Mouse (Mus musculus) olfactory bulb, adult 2 months (tissue): ENCODE data around the gene Upk2. TPM values are rescaled to one million over a fixed set of nuclear protein-coding genes. Genes with fewer than 3 reads are reported as not detected.

Experiments used
- H3K27ac ChIP-seq: fragments of 200-500 bp; 2 replicates; pipeline ENCODE4 v1.5.1; 2012; ENCODE audit warnings: low read depth, low read length; ENCODE audit not compliant: insufficient read depth
- H3K4me1 ChIP-seq: fragments of 200-500 bp; 2 replicates; pipeline ENCODE4 v1.6.1; 2012; ENCODE audit warnings: low read length; ENCODE audit not compliant: control insufficient read depth, insufficient read depth
- H3K4me3 ChIP-seq: fragments of 200-500 bp; 2 replicates; pipeline ENCODE4 v1.5.1; 2012; ENCODE audit warnings: mild to moderate bottlenecking, low read depth, low read length, moderate library complexity; ENCODE audit not compliant: insufficient read depth
- CTCF ChIP-seq: fragments of 200-500 bp; IDR thresholded peaks from 2 replicates; pipeline ENCODE4 v1.5.1; 2012; ENCODE audit warnings: low read depth, mild to moderate bottlenecking, low read length, moderate library complexity; ENCODE audit not compliant: insufficient read depth
- POLR2A ChIP-seq: fragments of 200-500 bp; IDR thresholded peaks from 2 replicates; pipeline ENCODE4 v1.6.1; 2012; ENCODE audit warnings: mild to moderate bottlenecking, low read depth, low read length, moderate library complexity; ENCODE audit not compliant: insufficient read depth
- WGBS: fragments of 180-500 bp; shearing (Covaris S2); methylation state at CpG from one replicate; pipeline ENCODE4 v1.1.7; 2018; 5-methylcytosine and 5-hydroxymethylcytosine counted together
- polyA plus RNA-seq: library from polyadenylated mRNA; stranded (reverse); fragments of >200 nt; gene quantifications from 2 replicates; pipeline ENCODE4 v1.2.4, GENCODE M21; 2012; ENCODE audit warnings: low replicate concordance; ENCODE audit not compliant: missing spikeins, insufficient read depth, insufficient read length

Upk2 gene
- polyA plus RNA-seq, 1 experiment = not detected

DNA sequence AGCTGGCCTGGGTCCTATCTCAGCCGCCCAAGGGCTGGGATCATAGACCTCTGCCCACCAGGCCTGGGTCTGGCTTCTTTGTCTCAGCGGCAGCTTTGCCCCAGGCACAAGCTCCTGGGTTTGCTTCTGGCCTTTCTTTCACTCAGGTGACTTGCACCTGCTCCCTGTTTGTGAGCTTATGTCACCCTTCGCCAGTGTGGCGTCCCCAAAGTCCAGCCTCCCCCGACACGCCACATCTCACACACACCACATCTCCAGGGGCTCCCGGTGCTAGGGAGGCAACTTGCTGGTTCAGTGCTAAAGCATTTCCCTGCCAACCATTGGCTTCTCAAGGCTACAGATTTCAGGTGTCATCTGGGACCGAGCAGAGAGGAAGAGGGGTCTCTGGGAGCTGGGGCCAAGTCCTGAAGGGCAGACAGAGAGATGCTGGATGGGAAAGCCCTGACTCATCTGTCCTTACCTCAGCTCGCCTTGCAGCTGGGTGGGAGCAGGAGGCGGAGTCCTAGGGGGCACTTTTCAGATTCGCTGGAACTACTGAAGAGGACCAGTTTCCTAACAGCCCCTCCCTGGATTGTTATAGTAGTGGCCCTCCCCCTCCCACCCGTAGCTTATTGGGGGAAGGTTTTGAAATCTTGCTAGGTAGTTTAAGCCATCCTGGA is 42.2 kb upstream of the Upk2 start:
- TF ChIP-seq CTCF (no peak), POLR2A (no peak)
- peaks cover 82% of the 10 kb centered on the region for H3K4me1 ChIP-seq
- 50% methylated on average over 12 of the region's 12 CpGs for WGBS
- no peak overlapping the region for H3K27ac ChIP-seq
- H3K4me3 ChIP-seq = no peak overlapping the region

DNA sequence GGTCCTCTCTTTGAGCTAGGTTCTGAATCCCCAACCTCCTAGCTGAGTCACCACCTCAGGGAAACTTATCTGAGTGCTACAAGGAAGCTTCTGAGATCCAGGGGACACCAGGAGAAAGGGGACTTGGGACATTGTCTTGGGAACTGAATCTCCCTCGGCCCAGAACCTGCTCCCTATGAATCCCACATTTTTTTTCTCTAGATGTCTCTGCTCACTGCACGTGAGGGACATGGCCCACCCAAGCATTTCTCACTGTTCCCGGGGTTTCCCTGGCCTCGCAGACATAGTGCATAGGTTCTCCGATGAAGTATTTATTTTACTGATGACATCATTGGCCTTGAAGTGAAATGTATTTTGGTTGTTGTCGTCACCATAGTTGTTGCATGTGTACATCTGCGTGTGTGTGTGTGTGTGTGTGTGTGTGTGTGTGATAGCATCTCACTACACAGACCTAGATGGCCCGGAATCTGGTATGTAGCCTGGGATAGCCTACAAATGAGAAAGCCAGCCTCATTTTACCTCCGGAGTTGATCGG is 41.1 kb upstream of the Upk2 start:
- H3K4me1 ChIP-seq = peaks cover 78% of the 10 kb centered on the region
- no peak for TF ChIP-seq POLR2A
- no peak for TF ChIP-seq CTCF
- no peak overlapping the region for H3K4me3 ChIP-seq
- H3K27ac ChIP-seq = no peak overlapping the region
- WGBS = 80% methylated on average over 10 of the region's 10 CpGs

DNA sequence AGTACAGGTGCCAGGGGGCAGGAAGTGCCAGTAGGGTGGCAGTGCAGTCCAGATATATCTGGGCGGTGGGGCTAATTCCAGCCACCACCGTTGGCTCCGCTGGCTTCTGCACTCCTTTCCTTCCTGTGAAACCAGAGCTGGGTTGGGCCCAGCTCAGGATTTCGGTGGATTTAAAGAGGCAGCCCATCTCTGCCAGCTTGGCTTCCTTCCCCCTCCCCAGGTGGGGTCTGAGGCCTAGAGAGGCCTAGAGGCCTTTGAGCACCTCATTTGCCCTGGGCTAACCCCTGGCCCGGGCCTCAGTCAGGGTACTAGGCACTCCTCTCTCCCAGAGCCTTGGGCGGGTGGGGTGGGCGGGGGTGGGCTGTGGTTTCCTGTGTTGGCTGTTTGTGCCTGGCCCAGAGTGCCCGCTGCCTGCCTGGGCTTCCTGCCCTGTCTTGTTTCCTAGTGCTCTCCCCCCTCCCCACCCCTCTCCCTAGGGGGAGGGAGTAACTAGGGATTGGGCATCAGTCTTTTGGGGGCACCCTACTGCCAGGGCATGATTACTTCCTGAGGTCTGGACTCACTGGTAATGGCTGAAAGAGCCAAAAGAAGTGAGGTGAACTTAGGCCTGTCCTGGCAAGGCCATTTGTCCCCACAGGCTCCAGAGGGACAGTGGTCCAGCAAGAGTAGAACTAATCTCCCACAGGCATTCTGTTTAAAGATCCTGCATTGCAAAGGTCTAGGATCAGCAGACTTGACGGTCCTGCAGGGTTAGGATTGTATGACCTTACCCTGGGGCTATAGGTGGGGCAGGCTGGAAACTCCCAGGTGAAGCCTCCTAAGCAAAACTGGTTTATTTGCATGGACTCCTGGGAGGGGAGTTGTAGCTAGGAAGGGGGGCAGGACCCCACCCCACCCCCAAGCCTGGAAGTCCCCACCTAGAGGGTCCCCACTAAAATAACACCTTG is 40.4 kb upstream of the Upk2 start:
- WGBS = 35% methylated on average over 9 of the region's 9 CpGs
- H3K4me3 ChIP-seq = no peak overlapping the region

DNA sequence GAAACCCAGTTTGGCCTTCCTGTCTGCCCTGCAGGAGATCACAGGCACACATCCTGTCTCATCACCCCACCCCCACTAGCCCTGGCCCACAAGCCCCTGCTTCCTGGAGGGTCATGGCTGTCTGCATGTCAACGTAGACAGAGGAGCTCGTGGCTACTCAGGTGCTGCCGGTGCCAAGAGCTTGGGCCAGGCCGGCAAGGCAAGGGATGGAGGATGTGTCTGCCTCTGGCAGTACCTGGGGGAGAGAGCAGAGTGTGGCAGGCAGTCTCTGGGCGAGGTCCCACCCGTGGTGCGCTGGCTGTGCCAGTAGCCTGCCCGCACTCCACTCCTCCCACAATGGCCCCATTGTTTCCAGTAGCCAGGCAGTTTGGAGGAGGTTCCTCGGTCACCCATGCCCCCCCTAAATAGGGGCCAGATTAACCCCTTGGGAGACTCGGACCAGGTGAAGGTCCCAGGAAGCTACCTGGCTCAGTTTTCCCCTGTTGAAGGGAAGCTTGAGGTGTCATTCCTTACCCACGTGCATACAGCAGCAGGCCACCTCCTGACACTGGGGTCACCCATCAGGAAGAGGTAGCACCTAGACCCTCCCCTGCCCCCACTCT is 39.6 kb upstream of the Upk2 start:
- 28% methylated on average over 11 of the region's 11 CpGs for WGBS
- TF ChIP-seq CTCF = no peak
- TF ChIP-seq POLR2A = no peak
- Histone ChIP-seq H3K4me3 (no peak overlapping the region), H3K4me1 (peaks cover 77% of the 10 kb centered on the region), H3K27ac (peak overlapping the region; percentile 43; the same call in 1 of the 2 replicates)

More for the DNA sequence above, 40.4 kb upstream of the Upk2 start:
- Histone ChIP-seq H3K4me1 (peaks cover 78% of the 10 kb centered on the region), H3K27ac (peak overlapping the region; percentile 43; the same call in 1 of the 2 replicates)
- TF ChIP-seq POLR2A = no peak

DNA sequence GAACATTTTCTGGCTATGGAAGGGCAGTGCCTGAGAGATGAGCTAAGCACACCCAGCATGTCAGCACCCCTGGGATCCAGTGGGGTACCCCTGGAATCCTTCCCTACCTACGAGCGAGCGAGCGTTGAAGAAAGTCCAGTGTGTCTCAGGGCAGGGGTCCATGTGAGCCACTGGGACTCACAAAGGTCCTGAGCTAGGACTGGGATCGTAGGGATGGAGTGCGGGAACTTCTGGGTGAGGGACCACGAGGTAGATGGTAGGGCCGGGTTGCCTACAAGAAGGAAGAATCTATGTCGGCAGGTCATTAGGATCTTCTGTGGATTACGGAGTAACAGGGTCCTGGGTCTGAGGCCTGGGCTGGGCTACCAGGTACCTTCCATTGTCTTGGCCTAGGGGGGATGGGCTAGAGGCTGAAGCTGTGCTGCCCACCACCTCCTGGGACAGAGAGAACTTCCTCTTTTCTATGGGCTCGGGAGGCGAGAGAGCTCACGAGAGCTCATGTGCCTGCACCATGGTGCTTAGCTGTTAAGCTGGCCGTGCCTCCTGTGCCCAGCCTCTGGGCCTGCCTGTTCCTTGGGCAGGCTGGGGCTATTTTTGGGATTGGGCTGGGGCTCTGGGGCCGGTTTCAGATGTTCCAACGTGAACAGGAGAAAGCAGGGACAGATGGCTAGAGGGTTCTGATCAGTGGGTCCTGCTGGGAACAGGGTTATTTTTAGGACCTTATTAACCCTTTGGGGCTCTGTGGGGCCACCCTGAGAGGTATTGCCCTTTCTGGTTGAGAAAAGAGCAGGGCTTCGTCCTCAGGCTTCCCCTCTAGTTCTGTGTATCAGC is 38.1 kb upstream of the Upk2 start:
- H3K4me1 ChIP-seq = peaks cover 78% of the 10 kb centered on the region
- H3K4me3 ChIP-seq = no peak overlapping the region
- no peak overlapping the region for H3K27ac ChIP-seq
- WGBS = 66% methylated on average over 17 of the region's 17 CpGs
- TF ChIP-seq POLR2A (no peak), CTCF (0 out of 2 replicates have a peak, but pooled peaks have one; percentile 9)

DNA sequence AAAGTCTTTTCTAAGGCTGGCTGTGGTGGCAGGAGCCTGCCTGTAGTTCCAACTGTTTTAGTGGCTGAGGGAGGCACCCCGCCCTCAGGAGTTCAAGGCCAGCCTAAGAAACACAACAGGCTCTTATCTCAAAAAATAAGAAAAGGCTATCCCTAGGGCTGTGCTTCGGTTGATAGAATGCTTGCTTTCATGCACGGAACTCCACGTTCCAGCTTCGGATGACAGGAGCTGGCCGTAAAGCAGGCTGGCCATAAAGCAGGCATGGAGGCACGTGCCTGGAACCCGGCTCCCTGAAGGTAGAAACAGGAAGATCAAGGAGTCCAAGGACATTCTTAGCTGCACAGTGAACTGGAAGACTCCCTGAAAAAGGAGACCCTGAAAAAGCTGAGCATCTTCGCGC is 36.6 kb upstream of the Upk2 start:
- H3K27ac ChIP-seq = no peak overlapping the region
- H3K4me1 ChIP-seq = peaks cover 80% of the 10 kb centered on the region
- no peak for TF ChIP-seq CTCF
- TF ChIP-seq POLR2A = no peak
- 84% methylated on average over 10 of the region's 10 CpGs for WGBS
- no peak overlapping the region for H3K4me3 ChIP-seq

DNA sequence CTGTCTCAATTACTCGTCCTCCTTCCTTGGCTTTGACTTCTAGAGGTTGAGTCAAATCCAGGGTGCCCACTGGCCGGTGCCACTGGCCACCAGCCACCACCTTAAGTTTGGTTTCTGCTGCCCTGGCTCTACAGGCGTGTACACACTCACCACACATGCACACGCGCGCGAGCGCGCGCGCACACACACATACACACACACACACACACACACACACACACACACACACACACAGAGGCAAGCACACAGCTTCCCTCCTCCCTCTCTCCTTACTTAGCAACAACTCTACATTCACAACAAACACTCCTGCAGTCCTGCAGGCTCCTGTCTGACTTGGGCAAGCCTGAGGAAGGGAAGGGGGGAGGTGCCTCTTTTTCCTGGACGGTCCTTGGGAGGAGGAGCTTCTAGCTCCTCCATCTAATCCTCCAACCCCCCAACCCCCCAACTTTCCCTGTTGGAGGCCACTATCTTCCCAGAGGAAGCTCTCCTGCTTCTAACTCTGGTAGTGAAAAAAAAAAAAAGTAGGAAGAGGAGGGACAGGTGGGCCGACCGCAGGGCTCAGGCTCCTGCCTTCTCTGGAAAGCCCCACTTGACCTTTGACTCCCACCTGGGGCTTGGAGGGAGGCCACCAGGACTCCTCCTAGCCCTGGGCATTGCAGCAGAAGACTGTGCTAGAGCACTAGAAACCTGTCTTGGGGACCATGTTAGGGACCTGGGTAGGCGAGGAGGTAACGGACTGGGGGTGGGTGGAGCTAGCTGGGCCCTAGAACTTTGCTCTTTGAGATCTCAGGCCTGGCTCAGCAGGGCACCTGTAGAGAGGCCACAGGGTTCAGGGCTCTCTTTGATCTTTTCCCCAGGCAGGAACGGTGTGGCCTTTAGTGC is 35.6 kb upstream of the Upk2 start:
- Histone ChIP-seq H3K27ac (no peak overlapping the region), H3K4me3 (no peak overlapping the region), H3K4me1 (peaks cover 89% of the 10 kb centered on the region)
- TF ChIP-seq POLR2A (no peak), CTCF (no peak)
- WGBS = 30% methylated on average over 17 of the region's 17 CpGs

DNA sequence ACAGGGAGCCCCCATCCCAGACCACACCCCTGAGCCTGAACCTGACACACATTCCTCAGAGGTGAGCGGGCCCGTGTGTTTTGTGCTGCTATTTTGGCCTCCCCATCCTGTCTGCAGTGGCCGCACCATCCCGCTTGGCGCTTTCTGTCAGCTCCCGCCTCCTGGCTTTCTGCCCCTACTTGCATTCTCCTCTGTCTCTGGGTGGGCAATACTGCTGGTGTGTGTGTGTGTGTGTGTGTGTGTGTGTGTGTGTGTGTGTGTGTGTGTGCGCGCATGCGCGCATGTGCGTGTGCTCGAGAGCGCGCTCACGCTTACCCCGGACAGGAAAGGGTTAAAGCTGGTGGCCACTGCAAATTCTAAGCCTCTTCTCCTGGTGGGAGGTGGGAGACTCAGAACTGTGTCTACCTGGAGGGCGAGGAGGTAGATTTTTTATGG is 34.9 kb upstream of the Upk2 start:
- Histone ChIP-seq H3K27ac (no peak overlapping the region), H3K4me1 (peaks cover 88% of the 10 kb centered on the region), H3K4me3 (peak overlapping the region; percentile 7; the same call in 1 of the 2 replicates)
- WGBS = 14% methylated on average over 17 of the region's 17 CpGs
- no peak for TF ChIP-seq CTCF
- no peak for TF ChIP-seq POLR2A
